Mouse (Mus musculus): Measurements from ENCODE around the gene Ifi27l2b. TPM values are rescaled to one million over a fixed set of nuclear protein-coding genes. Genes with fewer than 3 reads are reported as not detected.

Gene Ifi27l2b
- total RNA-seq, 2 experiments from 2014 or later: not detected

- no peak for DNase-seq
Measured at GRCm38 (mm10) chr12:103434861-103435260, 22.2 kb downstream of the Ifi27l2b start.

GRCm38 (mm10) chr12:103433986-103434731, 22.9 kb downstream of the Ifi27l2b start, which contains the start of gene Ifi27:
TSS of gene Ifi27 (plus strand) at chr12:103434211.
- DNase-seq: peak; percentile 90 to 96

- peak in 1 of 2 experiments; percentile 40 for DNase-seq
Measured at GRCm38 (mm10) chr12:103433430-103433829, 23.6 kb downstream of the Ifi27l2b start.

GRCm38 (mm10) chr12:103426710-103427109, 30.3 kb downstream of the Ifi27l2b start:
- no peak for DNase-seq

GRCm38 (mm10) chr12:103425729-103426470, 31.1 kb downstream of the Ifi27l2b start, which contains the start of gene Ddx24:
TSS of gene Ddx24 (minus strand) at chr12:103425830.
- DNase-seq: peak; percentile 98 to 99

GRCm38 (mm10) chr12:103425016-103425728, 31.9 kb downstream of the Ifi27l2b start:
- DNase-seq: no peak

GRCm38 (mm10) chr12:103408144-103408543, 48.9 kb downstream of the Ifi27l2b start:
- no peak for DNase-seq

GRCm38 (mm10) chr12:103407720-103408119, 49.3 kb downstream of the Ifi27l2b start, which contains the start of gene 9330161L09Rik:
TSS of gene 9330161L09Rik (minus strand) at chr12:103407820.
- DNase-seq: no peak

GRCm38 (mm10) chr12:103404131-103404530, 52.9 kb downstream of the Ifi27l2b start:
- no peak for DNase-seq

Other genes with a start within 250 kb of the Ifi27l2b start
- gene Prima1, start 215.1 kb downstream of the Ifi27l2b start, total RNA-seq (2021): under 1 TPM in 1 of 2 experiments, not detected in 1; 0.40 TPM
- gene Fam181a, start 146.2 kb downstream of the Ifi27l2b start, total RNA-seq (2021): not detected
- 100 to 1,000 TPM; 561 to 602 TPM for gene Asb2, start 101.2 kb downstream of the Ifi27l2b start, total RNA-seq (2021)
- gene Otub2, start 68.5 kb downstream of the Ifi27l2b start, total RNA-seq (2021): 1 to 10 TPM; 3.4 to 3.9 TPM
- 1 to 10 TPM; 1.2 to 1.6 TPM for gene 9330161L09Rik, start 49.4 kb downstream of the Ifi27l2b start, total RNA-seq (2021)
- 10 to 100 TPM; 88.3 to 91.5 TPM for gene Ddx24, start 31.4 kb downstream of the Ifi27l2b start, total RNA-seq (2021)
- gene Ifi27, start 23.0 kb downstream of the Ifi27l2b start, total RNA-seq (2021): 100 to 1,000 TPM in 1 of 2 experiments, 10 to 100 TPM in 1; 53.9 to 125 TPM
- gene Ifi27l2a, start 13.5 kb downstream of the Ifi27l2b start, total RNA-seq (2021): 10 to 100 TPM; 48.4 to 73.7 TPM
- under 1 TPM; 0.31 to 0.32 TPM for gene Ppp4r4, start 75.1 kb upstream of the Ifi27l2b start, total RNA-seq (2021)
- under 1 TPM in 1 of 2 experiments, not detected in 1; 0.26 TPM for gene Serpina10, start 174.2 kb upstream of the Ifi27l2b start, total RNA-seq (2021)
- gene Serpina6, start 200.0 kb upstream of the Ifi27l2b start, total RNA-seq (2021): not detected
- gene Serpina16, start 218.9 kb upstream of the Ifi27l2b start, total RNA-seq (2021): not detected
- not detected for gene Serpina1f, start 238.3 kb upstream of the Ifi27l2b start, total RNA-seq (2021)